Mouse (Mus musculus) stomach, embryonic 14.5 days (tissue): ENCODE results near the gene Olfr957. TPM values are rescaled to one million over a fixed set of nuclear protein-coding genes. Genes with fewer than 3 reads are reported as not detected.

Source experiments
- ATAC-seq: fragments of 200-750 bp; cut with Nextera tagmentation; 2 replicates; pipeline ENCODE4 v1.8.0; 2017; ENCODE audit warnings: low read depth, moderate TSS enrichment; ENCODE audit not compliant: insufficient number of reproducible peaks, insufficient read depth, low FRiP score
- H3K27ac ChIP-seq: fragments of 300-500 bp; sonication (generic); 2 replicates; pipeline ENCODE4 v1.5.1; 2014; ENCODE audit warnings: mild to moderate bottlenecking, low read length, moderate library complexity, mixed read lengths
- H3K27me3 ChIP-seq: fragments of 300-500 bp; sonication (generic); 2 replicates; pipeline ENCODE4 v1.6.1; 2014; ENCODE audit warnings: low read length, control low read depth, mixed read lengths; ENCODE audit not compliant: control insufficient read depth, insufficient read depth
- H3K36me3 ChIP-seq: fragments of 300-500 bp; sonication (generic); 2 replicates; pipeline ENCODE4 v1.6.1; 2014; ENCODE audit warnings: mild to moderate bottlenecking, control low read depth, low read length, moderate library complexity, mixed read lengths; ENCODE audit not compliant: control insufficient read depth, insufficient read depth
- H3K4me1 ChIP-seq: fragments of 300-500 bp; sonication (generic); 2 replicates; pipeline ENCODE4 v1.6.1; 2014; ENCODE audit warnings: low read length, control low read depth, mixed read lengths; ENCODE audit not compliant: control insufficient read depth, insufficient read depth
- H3K4me2 ChIP-seq: fragments of 300-500 bp; sonication (generic); replicated peaks from 2 replicates; pipeline ENCODE4 v1.6.1; 2014; ENCODE audit warnings: low read depth, low read length, control low read depth
- H3K4me3 ChIP-seq: fragments of 300-500 bp; sonication (generic); 2 replicates; pipeline ENCODE4 v1.5.1; 2014; ENCODE audit warnings: low read depth, low read length, control low read depth
- H3K9ac ChIP-seq: fragments of 300-500 bp; sonication (generic); replicated peaks from 2 replicates; pipeline ENCODE4 v1.6.1; 2014; ENCODE audit warnings: low read depth, mild to moderate bottlenecking, control low read depth, low read length, moderate library complexity, mixed read lengths
- H3K9me3 ChIP-seq: fragments of 300-500 bp; sonication (generic); 2 replicates; pipeline ENCODE4 v1.6.1; 2016; ENCODE audit warnings: low read depth, low read length, control low read depth; ENCODE audit not compliant: control insufficient read depth
- whole genome bisulfite sequencing: fragments of 180-500 bp; shearing (Covaris S2); extraction: QIAGEN DNeasy Blood & Tissue Kit; methylation state at CpG from one replicate; pipeline ENCODE4 v1.1.7; 2014; 5-methylcytosine and 5-hydroxymethylcytosine counted together
- polyA plus RNA-seq: library from polyadenylated mRNA; unstranded; fragments of >200 nt; fragmentation: Nextera tagmentation; extraction: Ambion mirVana; gene quantifications from 2 replicates; pipeline ENCODE4 v1.2.1, GENCODE M21; 2014

Gene Olfr957
- polyA plus RNA-seq: not detected in 2 replicates

DNA sequence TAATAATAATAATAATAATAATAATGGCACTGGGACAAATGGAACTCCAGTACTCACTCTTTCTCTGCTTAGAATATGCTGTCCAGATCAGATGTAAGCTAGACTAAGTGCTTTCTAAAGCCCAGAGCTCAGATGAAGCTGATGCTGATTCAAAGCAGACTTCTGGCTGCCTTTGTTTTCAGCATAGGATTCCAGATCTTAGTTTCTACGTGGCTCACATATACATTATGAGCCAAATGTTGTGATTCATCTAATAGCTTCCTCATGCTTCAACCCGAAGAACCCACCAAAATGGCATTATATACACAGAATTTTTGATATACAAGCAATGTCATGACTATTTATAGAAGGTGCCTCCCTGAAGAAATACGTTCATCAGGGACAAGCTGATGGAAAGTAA is at the start of gene Olfr957:
TSS of gene Olfr957 (minus strand) at position 279 of the 400 bp plus-strand sequence.
- no peak for ATAC-seq
- H3K27ac ChIP-seq: no peak within 1 kb of the TSS
- 47% methylated on average over 3 of the region's 3 CpGs for WGBS

GRCm38 (mm10) chr9:39558349-39558647 is 42.7 kb upstream of the Olfr957 start:
- no peak overlapping the region for H3K9ac ChIP-seq
- no peak overlapping the region for H3K4me3 ChIP-seq
- no peaks in the 10 kb centered on the region for H3K9me3 ChIP-seq
- no peaks in the 10 kb centered on the region for H3K4me1 ChIP-seq
- H3K27ac ChIP-seq: no peak overlapping the region
- no peak for ATAC-seq
- H3K36me3 ChIP-seq: no peaks in the 10 kb centered on the region
- no peak overlapping the region for H3K4me2 ChIP-seq
- H3K27me3 ChIP-seq: no peaks in the 10 kb centered on the region

More for the DNA sequence above, at the start of gene Olfr957:
- Histone ChIP-seq H3K4me3 (no peak within 1 kb of the TSS), H3K4me1 (no peaks in the 10 kb centered on the region), H3K27me3 (no peaks in the 10 kb centered on the region), H3K9me3 (no peaks in the 10 kb centered on the region), H3K4me2 (no peak within 1 kb of the TSS), H3K36me3 (no peaks in the 10 kb centered on the region), H3K9ac (no peak within 1 kb of the TSS)

DNA sequence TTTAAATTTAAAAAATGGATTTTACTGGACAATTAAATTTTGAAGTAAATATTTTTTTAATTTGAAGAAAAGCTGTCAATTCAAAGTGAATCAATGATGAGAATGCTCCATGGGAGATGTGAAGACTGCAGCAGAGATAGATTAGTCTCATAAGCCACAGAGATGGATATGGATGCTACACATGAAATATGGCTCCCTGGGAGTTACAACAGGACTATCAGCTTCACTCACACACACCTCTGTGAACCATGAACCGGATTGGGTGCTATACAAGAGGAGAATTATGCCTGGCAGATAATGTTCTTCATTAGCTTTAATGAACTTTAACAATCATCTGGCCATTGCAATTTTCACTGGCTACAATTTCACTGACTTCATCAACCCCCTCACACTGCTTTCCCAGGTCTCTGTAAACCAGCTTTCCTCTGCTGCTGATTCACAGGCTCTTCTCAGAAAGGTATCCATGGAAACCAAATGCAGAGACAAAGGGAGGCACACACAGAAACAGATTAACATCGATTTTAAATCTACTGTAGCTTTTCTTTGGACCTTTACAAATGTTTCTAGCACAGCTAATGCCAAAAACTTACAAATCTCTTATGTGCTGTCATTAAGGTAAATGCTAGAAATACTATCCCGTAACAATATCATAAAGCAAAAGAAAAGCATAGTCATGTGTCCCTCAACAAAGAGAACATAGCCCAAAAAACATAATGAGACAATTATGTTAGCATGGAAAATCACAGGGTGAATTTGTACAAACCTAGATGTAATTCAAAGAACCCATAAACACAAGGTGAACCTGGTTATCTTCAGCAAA is 42.1 kb upstream of the Olfr957 start:
- 52% methylated on average over 3 of the region's 3 CpGs for WGBS
- H3K9me3 ChIP-seq: no peaks in the 10 kb centered on the region
- H3K27me3 ChIP-seq: no peaks in the 10 kb centered on the region

DNA sequence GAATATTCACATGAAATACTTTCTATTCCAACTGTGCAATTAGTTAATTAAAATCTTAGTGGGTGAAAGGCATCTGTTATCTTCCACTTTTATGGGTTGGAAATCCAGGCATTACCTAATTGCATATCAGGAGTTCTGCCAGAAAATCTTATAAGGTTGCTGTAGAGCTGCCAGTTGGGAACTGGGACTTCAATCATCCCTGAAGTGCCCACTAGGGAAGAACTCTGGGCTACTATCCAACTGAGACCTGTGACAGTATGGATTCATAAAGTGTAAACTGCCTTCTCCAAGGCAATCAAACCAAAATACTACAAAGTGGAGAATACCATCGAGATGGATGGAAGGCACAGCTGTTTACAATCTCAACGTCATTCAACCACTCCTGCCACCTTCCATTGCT is 38.3 kb upstream of the Olfr957 start, which contains the start of gene Olfr958:
TSS of gene Olfr958 (minus strand) at position 109 of the 400 bp plus-strand sequence.
- Histone ChIP-seq H3K27me3 (no peaks in the 10 kb centered on the region), H3K9ac (no peak within 1 kb of the TSS), H3K9me3 (no peaks in the 10 kb centered on the region; the same call in 1 of the 2 replicates), H3K27ac (no peak within 1 kb of the TSS), H3K4me2 (no peak within 1 kb of the TSS), H3K4me3 (no peak within 1 kb of the TSS), H3K4me1 (no peaks in the 10 kb centered on the region), H3K36me3 (no peaks in the 10 kb centered on the region)
- 60% methylated on average over 2 of the region's 2 CpGs for WGBS
- ATAC-seq: no peak

More for the DNA sequence above, 42.1 kb upstream of the Olfr957 start:
- no peak overlapping the region for H3K9ac ChIP-seq
- no peak overlapping the region for H3K4me2 ChIP-seq
- no peak for ATAC-seq
- H3K4me1 ChIP-seq: no peaks in the 10 kb centered on the region
- no peak overlapping the region for H3K4me3 ChIP-seq
- no peak overlapping the region for H3K27ac ChIP-seq
- H3K36me3 ChIP-seq: no peaks in the 10 kb centered on the region

GRCm38 (mm10) chr9:39550806-39551205 is 35.2 kb upstream of the Olfr957 start:
- Histone ChIP-seq H3K27me3 (no peaks in the 10 kb centered on the region), H3K36me3 (no peaks in the 10 kb centered on the region), H3K9ac (no peak overlapping the region), H3K4me3 (no peak overlapping the region), H3K4me1 (no peaks in the 10 kb centered on the region), H3K27ac (no peak overlapping the region), H3K4me2 (no peak overlapping the region), H3K9me3 (no peaks in the 10 kb centered on the region; the same call in 1 of the 2 replicates)
- 60% methylated on average over 5 of the region's 5 CpGs for WGBS
- ATAC-seq: no peak

- H3K27ac ChIP-seq: no peak overlapping the region
- WGBS: 71% methylated on average over 1 of the region's 1 CpGs
- no peak overlapping the region for H3K9ac ChIP-seq
- no peak overlapping the region for H3K4me3 ChIP-seq
- no peak for ATAC-seq
- H3K4me2 ChIP-seq: no peak overlapping the region
- H3K9me3 ChIP-seq: no peaks in the 10 kb centered on the region
- no peaks in the 10 kb centered on the region for H3K36me3 ChIP-seq
- H3K4me1 ChIP-seq: no peaks in the 10 kb centered on the region
- no peaks in the 10 kb centered on the region for H3K27me3 ChIP-seq
Measured at GRCm38 (mm10) chr9:39523616-39524285, 8.1 kb upstream of the Olfr957 start.

- Histone ChIP-seq H3K9ac (no peak overlapping the region), H3K4me3 (no peak overlapping the region), H3K36me3 (no peaks in the 10 kb centered on the region), H3K4me2 (no peak overlapping the region), H3K27me3 (no peaks in the 10 kb centered on the region), H3K4me1 (no peaks in the 10 kb centered on the region), H3K9me3 (no peaks in the 10 kb centered on the region), H3K27ac (no peak overlapping the region)
- no peak; the same call in 1 of the 2 replicates for ATAC-seq
Measured at GRCm38 (mm10) chr9:39518595-39518994, 3.0 kb upstream of the Olfr957 start.

- H3K9ac ChIP-seq: no peak overlapping the region
- ATAC-seq: no peak
- H3K36me3 ChIP-seq: no peaks in the 10 kb centered on the region
- no peak overlapping the region for H3K4me2 ChIP-seq
- 84% methylated on average over 9 of the region's 9 CpGs for WGBS
- H3K27me3 ChIP-seq: no peaks in the 10 kb centered on the region
- H3K27ac ChIP-seq: no peak overlapping the region
- no peaks in the 10 kb centered on the region for H3K4me1 ChIP-seq
- no peak overlapping the region for H3K4me3 ChIP-seq
- H3K9me3 ChIP-seq: no peaks in the 10 kb centered on the region
Measured at GRCm38 (mm10) chr9:39509412-39509811, 6.2 kb downstream of the Olfr957 start.
